Mouse (Mus musculus) embryonic fibroblast, embryonic 13.5 days (primary cell): ENCODE results near the gene Gpr155.

Experiments used
- CTCF ChIP-seq: IDR thresholded peaks from 2 replicates; pipeline ENCODE4 v1.5.1; 2011; ENCODE audit warnings: mild to moderate bottlenecking, control low read depth, low read length, moderate library complexity, borderline replicate concordance; ENCODE audit not compliant: insufficient read depth
- POLR2A ChIP-seq: IDR thresholded peaks from 2 replicates; pipeline ENCODE4 v1.6.1; 2011; ENCODE audit warnings: low read depth, mild to moderate bottlenecking, control low read depth, low read length, moderate library complexity

DNA sequence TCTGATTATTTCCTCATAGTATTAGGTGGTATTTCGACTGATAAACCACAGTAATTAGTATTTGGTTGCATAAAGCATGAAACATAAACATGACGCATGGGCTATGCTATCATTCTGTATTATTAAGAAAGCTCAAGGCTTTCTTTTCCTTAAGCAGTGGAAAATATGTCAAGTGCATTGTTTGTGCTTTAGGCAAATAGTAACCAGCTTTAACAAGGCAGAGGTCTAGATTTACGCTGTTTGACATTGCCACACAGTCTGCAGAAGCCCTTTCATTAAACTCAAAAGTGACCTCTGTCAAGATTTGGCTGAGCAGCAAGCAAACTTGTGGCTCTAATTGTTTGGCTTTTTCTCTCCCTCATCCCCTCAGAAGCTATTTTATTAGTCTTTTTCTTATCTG, 50.4 kb downstream of the Gpr155 start:
- TF ChIP-seq CTCF (no peak), POLR2A (no peak)
